Mouse (Mus musculus) embryonic facial prominence, embryonic 13.5 days (tissue): ENCODE measurements around the gene Mgat5. TPM values are rescaled to one million over a fixed set of nuclear protein-coding genes. Genes with fewer than 3 reads are reported as not detected.

Experiments
- ATAC-seq: fragments of 200-750 bp; cut with Nextera tagmentation; 2 replicates; pipeline ENCODE4 v1.8.0; 2017; ENCODE audit warnings: low read depth; ENCODE audit not compliant: insufficient number of reproducible peaks, insufficient read depth, low FRiP score, low TSS enrichment
- H3K27ac ChIP-seq: fragments of 300-500 bp; sonication (generic); 2 replicates; pipeline ENCODE4 v1.5.1; 2015; ENCODE audit warnings: moderate library complexity, mild to moderate bottlenecking, inconsistent platforms
- H3K27me3 ChIP-seq: fragments of 300-500 bp; sonication (generic); 2 replicates; pipeline ENCODE4 v1.6.1; 2015; ENCODE audit warnings: mild to moderate bottlenecking, inconsistent platforms
- H3K36me3 ChIP-seq: fragments of 300-500 bp; sonication (generic); 2 replicates; pipeline ENCODE4 v1.6.1; 2015; ENCODE audit warnings: mild to moderate bottlenecking, inconsistent platforms
- H3K4me1 ChIP-seq: fragments of 300-500 bp; sonication (generic); 2 replicates; pipeline ENCODE4 v1.6.1; 2015; ENCODE audit warnings: inconsistent platforms
- H3K4me2 ChIP-seq: fragments of 300-500 bp; sonication (generic); 2 replicates; pipeline ENCODE4 v1.6.1; 2015; ENCODE audit warnings: moderate library complexity, mild to moderate bottlenecking, inconsistent platforms
- H3K4me3 ChIP-seq: fragments of 300-500 bp; sonication (generic); 2 replicates; pipeline ENCODE4 v1.5.1; 2015; ENCODE audit warnings: mild to moderate bottlenecking, inconsistent platforms
- H3K9ac ChIP-seq: fragments of 300-500 bp; sonication (generic); 2 replicates; pipeline ENCODE4 v1.6.1; 2015; ENCODE audit warnings: mild to moderate bottlenecking, inconsistent platforms
- H3K9me3 ChIP-seq: fragments of 300-500 bp; sonication (generic); 2 replicates; pipeline ENCODE4 v1.6.1; 2016; ENCODE audit warnings: inconsistent platforms
- WGBS: fragments of 180-500 bp; shearing (Covaris S2); methylation state at CpG from one replicate; pipeline ENCODE4 v1.1.7; 2015; ENCODE audit warnings: mixed read lengths; 5-methylcytosine and 5-hydroxymethylcytosine counted together
- polyA plus RNA-seq: library from polyadenylated mRNA; unstranded; fragments of >200 nt; fragmentation: Nextera tagmentation; extraction: Ambion mirVana; gene quantifications from 2 replicates; pipeline ENCODE4 v1.2.1, GENCODE M21; 2015

Mgat5 gene
- polyA plus RNA-seq, 1 experiment from 2014 or later, result 7.0 TPM

DNA sequence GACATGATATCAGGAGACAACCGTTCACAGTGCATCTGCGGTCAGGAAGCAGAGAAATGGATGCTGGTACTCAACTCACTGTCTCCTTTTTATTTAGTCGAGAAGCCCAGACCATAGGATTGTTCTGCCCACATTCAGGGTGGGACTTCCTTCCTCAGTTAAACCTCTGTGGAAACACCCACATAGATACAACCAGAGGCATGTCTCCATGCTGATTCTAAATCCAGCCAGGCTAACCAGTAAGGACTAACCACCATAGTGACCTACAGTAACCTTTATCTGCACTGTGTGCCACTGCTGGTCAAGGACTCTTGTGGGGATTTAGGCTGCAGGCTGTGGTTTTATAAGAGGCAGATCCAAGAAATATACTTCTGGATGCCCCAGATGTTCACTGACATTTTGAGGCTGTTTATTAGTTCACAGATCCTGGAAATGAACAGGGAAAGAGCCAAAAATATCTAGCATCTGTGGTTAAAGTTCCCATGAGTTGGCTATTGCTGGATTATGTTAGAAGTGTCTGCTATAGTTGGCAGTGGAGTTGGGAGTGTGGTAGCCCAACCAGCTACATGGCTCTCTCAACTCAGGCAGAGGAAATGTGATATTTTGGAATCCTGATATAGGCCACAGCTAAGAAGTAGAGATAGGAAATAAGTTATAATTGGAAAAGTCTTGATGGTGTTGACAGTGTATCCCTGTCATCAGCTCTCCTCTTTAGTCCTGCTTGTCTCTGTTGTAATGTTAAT is 143.2 kb downstream of the Mgat5 start:
- H3K36me3 ChIP-seq, result no peaks in the 10 kb centered on the region
- H3K4me2 ChIP-seq, result no peak overlapping the region
- no peaks in the 10 kb centered on the region for H3K9me3 ChIP-seq
- no peak overlapping the region for H3K4me3 ChIP-seq
- H3K9ac ChIP-seq, result no peak overlapping the region
- no peak for ATAC-seq
- peaks cover 26% of the 10 kb centered on the region for H3K4me1 ChIP-seq
- WGBS, result 87% methylated on average over 3 of the region's 3 CpGs
- H3K27ac ChIP-seq, result no peak overlapping the region
- no peaks in the 10 kb centered on the region for H3K27me3 ChIP-seq

DNA sequence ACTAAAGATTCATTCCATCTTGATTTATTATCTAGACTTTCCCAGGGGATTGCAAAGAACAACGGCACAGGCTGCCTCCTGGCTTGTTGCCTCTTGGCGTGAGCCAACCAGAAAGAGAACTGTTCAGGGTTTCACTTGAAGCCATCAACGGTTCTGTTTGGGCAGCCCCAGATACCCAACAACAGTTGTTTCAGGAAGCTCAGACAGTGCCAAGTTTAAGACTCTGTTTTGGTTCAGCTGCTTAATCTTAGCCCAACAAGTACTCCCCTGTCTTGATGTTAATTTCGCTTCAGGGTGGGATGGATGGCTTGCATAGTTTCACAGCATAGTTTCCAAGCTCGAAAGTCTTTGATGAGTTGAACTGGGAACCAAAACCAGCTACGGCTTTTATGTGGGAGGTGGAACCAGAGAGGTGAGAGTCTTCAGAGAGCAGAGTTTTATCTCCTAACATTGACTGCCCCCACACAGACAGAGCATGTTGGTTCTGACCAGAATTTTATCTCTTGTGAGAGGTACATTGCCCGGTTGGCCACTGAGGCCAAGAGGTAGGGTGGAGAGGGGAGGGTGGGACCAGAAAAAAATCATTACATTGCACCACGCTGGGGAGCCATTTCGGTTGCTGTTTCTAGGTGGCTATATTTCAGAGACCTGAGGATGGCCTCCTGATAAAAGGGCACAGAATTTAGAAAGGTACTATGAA is 144.0 kb downstream of the Mgat5 start:
- H3K4me3 ChIP-seq, result no peak overlapping the region
- 0 out of 2 replicates have a peak overlapping the region, but pooled peaks have one; percentile 9 for H3K27ac ChIP-seq
- 72% methylated on average over 9 of the region's 9 CpGs for WGBS
- no peaks in the 10 kb centered on the region for H3K27me3 ChIP-seq
- H3K36me3 ChIP-seq, result no peaks in the 10 kb centered on the region
- H3K9ac ChIP-seq, result no peak overlapping the region
- H3K4me2 ChIP-seq, result no peak overlapping the region
- H3K4me1 ChIP-seq, result peaks cover 29% of the 10 kb centered on the region
- H3K9me3 ChIP-seq, result no peaks in the 10 kb centered on the region
- no peak for ATAC-seq

DNA sequence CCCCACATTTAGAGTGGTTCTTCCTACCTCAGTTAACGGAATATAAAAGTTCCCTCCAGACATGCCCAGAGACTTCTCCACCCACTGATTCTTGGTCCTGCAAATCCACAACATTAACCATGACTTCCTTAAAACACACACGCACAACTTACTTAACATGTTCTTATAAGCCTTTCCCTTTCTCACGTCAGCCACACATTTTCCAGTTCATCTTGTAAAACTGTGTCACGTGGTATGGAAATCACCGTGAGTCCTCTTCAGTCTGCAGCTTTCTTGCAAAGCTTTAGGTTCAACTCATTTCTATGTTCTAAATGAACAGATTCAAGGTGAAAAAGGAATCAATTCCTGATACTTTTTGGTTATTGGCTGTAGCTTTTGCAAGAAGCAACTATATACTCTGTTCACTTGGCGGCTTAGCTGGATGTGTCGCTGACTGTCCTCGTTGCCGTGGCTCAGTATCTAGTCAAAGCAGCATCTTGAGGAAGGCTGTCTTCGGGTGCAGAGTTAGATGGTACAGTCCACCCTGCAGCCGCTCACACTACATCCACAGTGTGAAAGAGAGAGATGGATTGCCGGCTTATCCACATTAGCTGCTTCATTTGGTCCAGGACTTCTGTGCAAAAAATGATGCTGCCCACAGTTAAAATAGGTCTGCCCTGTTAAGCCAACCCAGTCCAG is 146.7 kb downstream of the Mgat5 start:
- Histone ChIP-seq H3K36me3 (no peaks in the 10 kb centered on the region), H3K4me2 (no peak overlapping the region), H3K4me1 (peaks cover 15% of the 10 kb centered on the region), H3K27ac (0 out of 2 replicates have a peak overlapping the region, but pooled peaks have one; percentile 8), H3K9me3 (no peaks in the 10 kb centered on the region), H3K4me3 (no peak overlapping the region), H3K9ac (no peak overlapping the region), H3K27me3 (no peaks in the 10 kb centered on the region)
- ATAC-seq, result no peak
- 85% methylated on average over 12 of the region's 12 CpGs for WGBS

DNA sequence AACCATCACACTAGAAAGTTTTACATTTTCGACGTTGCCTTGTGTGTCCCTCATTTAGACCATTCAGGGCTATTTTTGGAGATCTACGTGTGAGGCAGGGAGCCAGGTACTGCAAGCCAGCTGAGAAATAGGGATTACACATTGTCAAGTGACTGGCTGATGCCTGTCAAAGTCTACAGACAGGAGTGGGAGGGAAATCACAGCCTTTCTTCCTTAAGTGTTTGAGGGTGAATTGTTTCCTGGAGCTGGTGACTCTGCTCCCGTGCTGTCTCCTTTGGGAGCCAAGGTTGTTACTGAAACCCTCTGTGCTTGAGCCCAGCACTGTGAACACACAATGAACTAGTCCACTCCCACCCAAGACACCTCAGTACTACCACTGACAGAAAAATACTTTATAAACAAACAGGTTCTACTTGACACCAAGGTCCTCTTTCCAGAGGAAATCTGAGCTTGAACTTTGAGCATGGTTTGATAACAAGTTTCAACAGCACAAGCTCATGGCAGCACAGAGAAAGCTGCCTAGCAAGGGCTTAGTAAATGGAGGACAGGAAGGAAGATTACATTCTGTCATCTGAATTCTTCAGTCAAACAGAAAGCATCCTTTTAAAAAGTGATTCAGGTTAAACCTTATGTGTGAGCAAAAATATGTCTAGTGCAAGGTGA is 147.4 kb downstream of the Mgat5 start:
- Histone ChIP-seq H3K36me3 (no peaks in the 10 kb centered on the region), H3K9ac (no peak overlapping the region), H3K4me3 (no peak overlapping the region), H3K27me3 (no peaks in the 10 kb centered on the region), H3K9me3 (no peaks in the 10 kb centered on the region), H3K4me1 (peaks cover 15% of the 10 kb centered on the region), H3K27ac (0 out of 2 replicates have a peak overlapping the region, but pooled peaks have one; percentile 8), H3K4me2 (no peak overlapping the region)
- 75% methylated on average over 4 of the region's 4 CpGs for WGBS
- no peak for ATAC-seq

DNA sequence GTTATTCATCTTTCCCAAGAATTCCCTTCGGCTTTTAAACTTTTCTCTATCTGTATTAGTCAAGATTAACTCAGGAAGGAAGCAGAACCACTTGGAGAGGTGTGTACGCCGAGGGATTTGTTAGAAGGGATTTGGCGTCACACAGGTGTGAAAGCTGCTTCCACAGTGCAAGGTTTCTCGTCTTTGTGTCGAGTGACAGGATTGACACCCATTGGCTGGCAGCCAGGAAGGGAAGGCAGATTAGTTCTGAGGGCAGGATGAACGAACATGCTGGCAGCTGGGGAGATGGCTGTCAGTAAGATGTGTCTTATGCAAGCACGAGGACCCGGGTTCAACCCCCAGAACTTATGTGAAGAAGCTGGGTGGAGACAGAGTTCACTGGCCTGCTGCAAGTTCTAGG is 148.6 kb downstream of the Mgat5 start:
- 68% methylated on average over 9 of the region's 9 CpGs for WGBS
- H3K9ac ChIP-seq, result no peak overlapping the region
- H3K4me1 ChIP-seq, result peaks cover 10% of the 10 kb centered on the region
- no peak for ATAC-seq
- no peaks in the 10 kb centered on the region for H3K36me3 ChIP-seq
- H3K4me3 ChIP-seq, result no peak overlapping the region
- H3K27ac ChIP-seq, result no peak overlapping the region
- H3K4me2 ChIP-seq, result no peak overlapping the region
- no peaks in the 10 kb centered on the region for H3K9me3 ChIP-seq
- H3K27me3 ChIP-seq, result no peaks in the 10 kb centered on the region

DNA sequence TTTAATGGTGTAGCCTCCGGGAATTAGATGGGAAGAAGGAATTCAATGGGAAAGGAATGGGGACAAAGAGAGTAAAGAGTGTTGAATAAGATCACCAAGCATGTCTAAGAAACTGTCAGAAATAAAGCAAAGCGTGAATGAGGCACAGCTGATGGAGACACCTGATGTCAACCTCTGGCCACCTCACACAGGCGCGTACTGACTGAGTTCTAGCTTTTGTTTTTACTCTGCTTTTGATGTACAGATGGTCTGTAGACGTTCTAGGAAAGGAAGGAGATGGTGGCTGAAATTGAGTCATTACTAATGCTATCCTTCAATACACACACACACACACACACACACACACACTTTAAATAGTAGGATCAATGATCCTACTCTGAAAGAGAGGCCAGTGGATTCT is 149.3 kb downstream of the Mgat5 start:
- H3K27me3 ChIP-seq, result no peaks in the 10 kb centered on the region
- no peak overlapping the region for H3K27ac ChIP-seq
- no peak overlapping the region for H3K4me3 ChIP-seq
- H3K9ac ChIP-seq, result no peak overlapping the region
- no peaks in the 10 kb centered on the region for H3K36me3 ChIP-seq
- H3K9me3 ChIP-seq, result no peaks in the 10 kb centered on the region
- WGBS, result 88% methylated on average over 5 of the region's 5 CpGs
- peaks cover 3% of the 10 kb centered on the region; the same call in 1 of the 2 replicates for H3K4me1 ChIP-seq
- ATAC-seq, result no peak
- no peak overlapping the region for H3K4me2 ChIP-seq

DNA sequence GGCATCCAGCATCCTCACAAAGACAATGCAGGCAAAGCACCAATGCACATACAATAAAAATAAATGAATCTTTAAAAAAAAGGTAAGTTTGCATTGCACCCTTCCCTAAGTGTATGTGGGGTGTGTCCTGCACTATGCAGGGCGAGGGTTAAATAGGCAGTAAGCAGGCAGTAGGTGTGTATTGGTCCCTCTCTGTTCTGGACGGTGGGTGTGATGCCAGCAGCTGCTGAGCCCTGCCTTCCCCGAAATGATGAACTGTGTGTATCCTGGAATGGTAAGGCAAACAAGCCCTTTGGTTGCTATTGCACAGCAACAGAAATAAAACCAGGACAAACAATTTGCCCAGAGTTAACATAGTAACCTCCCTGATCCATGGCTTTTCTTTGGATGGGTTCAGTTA is 150.2 kb downstream of the Mgat5 start:
- Histone ChIP-seq H3K9me3 (no peaks in the 10 kb centered on the region), H3K9ac (no peak overlapping the region), H3K4me1 (0 out of 2 replicates have a peak, but pooled peaks cover 6% of the 10 kb centered on the region), H3K36me3 (no peaks in the 10 kb centered on the region), H3K4me2 (no peak overlapping the region), H3K4me3 (no peak overlapping the region), H3K27ac (no peak overlapping the region), H3K27me3 (no peaks in the 10 kb centered on the region)
- WGBS, result 86% methylated on average over 3 of the region's 3 CpGs
- ATAC-seq, result no peak

DNA sequence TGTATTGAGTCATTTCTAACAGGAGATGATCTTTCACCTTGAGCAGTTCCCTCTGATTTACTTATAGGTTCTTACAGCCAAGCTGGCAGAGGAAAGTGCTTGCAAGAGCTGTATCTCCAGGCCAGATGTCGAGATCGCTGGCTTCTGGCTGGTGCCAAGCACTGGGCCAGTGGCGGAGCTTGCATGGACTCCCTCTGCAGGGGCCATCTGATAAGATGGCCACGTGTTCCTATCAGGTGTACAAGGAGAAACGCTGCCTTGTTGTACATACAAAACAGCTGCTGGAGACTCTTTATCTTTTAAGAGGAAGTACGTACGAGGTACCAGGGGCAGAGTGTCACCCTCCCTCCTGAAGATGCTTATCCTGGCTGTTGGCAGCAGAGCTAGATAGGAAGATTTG is 158.8 kb downstream of the Mgat5 start:
- 89% methylated on average over 7 of the region's 7 CpGs for WGBS
- no peaks in the 10 kb centered on the region for H3K27me3 ChIP-seq
- H3K4me3 ChIP-seq, result no peak overlapping the region

DNA sequence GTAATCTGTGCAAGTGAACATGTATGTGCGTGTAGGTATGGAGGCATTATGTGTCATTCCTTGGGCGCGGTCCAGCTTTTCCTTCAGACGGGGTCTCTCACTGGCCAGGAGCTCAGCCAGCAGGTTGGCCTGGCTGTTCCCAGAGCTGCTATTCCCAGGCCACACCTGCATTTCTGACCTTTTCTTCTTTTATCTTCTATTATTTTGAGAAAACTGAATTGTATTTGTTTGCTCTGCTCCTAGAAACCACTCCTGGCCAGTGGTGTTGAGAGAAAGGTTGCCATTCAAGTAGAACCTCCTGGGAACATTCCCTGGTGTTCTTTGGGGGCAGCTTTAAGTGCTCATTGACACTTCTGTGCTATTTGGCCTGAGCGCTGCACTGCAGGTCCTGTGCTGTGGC is 160.9 kb downstream of the Mgat5 start:
- no peaks in the 10 kb centered on the region for H3K27me3 ChIP-seq
- H3K36me3 ChIP-seq, result peaks cover 44% of the 10 kb centered on the region
- 95% methylated on average over 5 of the region's 5 CpGs for WGBS
- H3K27ac ChIP-seq, result no peak overlapping the region
- no peaks in the 10 kb centered on the region for H3K4me1 ChIP-seq
- no peak overlapping the region for H3K4me3 ChIP-seq
- H3K9ac ChIP-seq, result no peak overlapping the region
- no peak overlapping the region for H3K4me2 ChIP-seq
- ATAC-seq, result no peak
- no peaks in the 10 kb centered on the region for H3K9me3 ChIP-seq

More for the DNA sequence above, 158.8 kb downstream of the Mgat5 start:
- Histone ChIP-seq H3K4me1 (0 out of 2 replicates have a peak, but pooled peaks cover 6% of the 10 kb centered on the region), H3K36me3 (peaks cover 28% of the 10 kb centered on the region), H3K9me3 (no peaks in the 10 kb centered on the region), H3K4me2 (no peak overlapping the region), H3K9ac (no peak overlapping the region), H3K27ac (no peak overlapping the region)
- ATAC-seq, result no peak

DNA sequence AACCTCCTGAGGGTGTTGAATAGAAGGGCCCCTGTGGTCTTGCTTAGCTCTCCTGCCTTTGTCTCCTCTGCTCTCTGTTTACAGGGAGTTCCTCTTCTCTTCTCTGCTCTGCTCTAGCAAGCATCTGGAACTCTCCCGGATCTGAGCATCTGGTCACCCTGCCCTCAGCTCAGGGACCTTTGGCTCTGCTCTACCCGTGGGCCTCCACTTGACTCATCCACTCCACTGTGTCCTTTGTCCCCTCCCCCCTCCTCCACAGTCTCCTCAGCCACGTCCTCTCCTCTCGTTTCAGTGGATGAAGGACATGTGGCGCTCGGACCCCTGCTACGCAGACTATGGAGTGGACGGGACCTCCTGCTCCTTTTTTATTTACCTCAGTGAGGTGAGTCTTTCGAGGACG is 161.3 kb downstream of the Mgat5 start:
- Histone ChIP-seq H3K9me3 (no peaks in the 10 kb centered on the region), H3K9ac (no peak overlapping the region), H3K4me3 (no peak overlapping the region), H3K4me1 (no peaks in the 10 kb centered on the region), H3K4me2 (no peak overlapping the region), H3K27ac (no peak overlapping the region), H3K27me3 (no peaks in the 10 kb centered on the region), H3K36me3 (peaks cover 44% of the 10 kb centered on the region)
- ATAC-seq, result no peak
- WGBS, result 73% methylated on average over 10 of the region's 10 CpGs

DNA sequence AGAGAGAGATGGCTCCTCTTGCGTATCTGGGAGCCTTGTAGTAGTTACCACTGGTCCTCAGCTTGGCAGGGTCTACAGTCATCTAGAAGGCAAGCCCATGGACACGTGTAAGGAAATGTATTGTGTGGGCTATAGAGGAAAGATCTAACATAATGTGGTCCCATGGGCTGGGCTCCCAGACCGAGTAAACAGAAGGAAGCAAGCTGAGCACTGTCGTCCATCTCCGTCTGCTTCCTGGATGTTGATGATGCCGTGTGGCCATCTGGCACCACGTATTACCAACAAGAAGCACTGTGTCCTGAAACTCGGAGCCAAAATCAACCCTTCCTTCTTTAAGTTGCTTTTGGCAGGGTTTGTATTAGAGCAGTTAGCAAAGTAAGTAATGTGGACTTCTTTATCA is 163.7 kb downstream of the Mgat5 start:
- no peaks in the 10 kb centered on the region for H3K27me3 ChIP-seq
- no peak overlapping the region for H3K4me2 ChIP-seq
- peaks cover 44% of the 10 kb centered on the region for H3K36me3 ChIP-seq
- no peaks in the 10 kb centered on the region for H3K9me3 ChIP-seq
- H3K9ac ChIP-seq, result no peak overlapping the region
- WGBS, result 83% methylated on average over 8 of the region's 8 CpGs
- peaks cover 14% of the 10 kb centered on the region for H3K4me1 ChIP-seq
- ATAC-seq, result no peak
- no peak overlapping the region for H3K27ac ChIP-seq
- H3K4me3 ChIP-seq, result no peak overlapping the region
